Mouse (Mus musculus) T-helper 2 cell (primary cell): Measurements from ENCODE around the gene Rab44.

Source experiments
- in situ Hi-C: fragments of 300-600 bp; cut with MboI, MseI; formaldehyde crosslinking; loops from one replicate; pipeline ENCODE4 v1.15.1; 2025; ENCODE audit warnings: high pct_unique_total_duplicates

Rab44 gene

GRCm38 (mm10) chr17:29129341-29129740 lies 15.4 kb downstream of the Rab44 start:
- in situ Hi-C loops = no loop called here

- in situ Hi-C loops = no loop called here
Observed at GRCm38 (mm10) chr17:29135066-29135465, 21.1 kb downstream of the Rab44 start.

GRCm38 (mm10) chr17:29136236-29136635 lies 22.3 kb downstream of the Rab44 start:
- in situ Hi-C loops = no loop called here

GRCm38 (mm10) chr17:29137906-29138305 lies 24.0 kb downstream of the Rab44 start:
- in situ Hi-C loops = no loop called here

- in situ Hi-C loops = no loop called here
Observed at GRCm38 (mm10) chr17:29141577-29141976, 27.6 kb downstream of the Rab44 start.

GRCm38 (mm10) chr17:29143266-29143665 lies 29.3 kb downstream of the Rab44 start:
- in situ Hi-C loops = no loop called here

- in situ Hi-C loops = no loop called here
Observed at GRCm38 (mm10) chr17:29145101-29145500, 31.2 kb downstream of the Rab44 start.

- in situ Hi-C loops = no loop called here
Observed at GRCm38 (mm10) chr17:29147273-29147672, 33.3 kb downstream of the Rab44 start.

- in situ Hi-C loops = no loop called here
Observed at GRCm38 (mm10) chr17:29147773-29148172, 33.8 kb downstream of the Rab44 start.

GRCm38 (mm10) chr17:29149766-29150165 lies 35.8 kb downstream of the Rab44 start:
- in situ Hi-C loops = no loop called here

GRCm38 (mm10) chr17:29152547-29152946 lies 38.6 kb downstream of the Rab44 start:
- in situ Hi-C loops = no loop called here

GRCm38 (mm10) chr17:29154247-29154646 lies 40.3 kb downstream of the Rab44 start:
- in situ Hi-C loops = no loop called here

GRCm38 (mm10) chr17:29155355-29156135 lies 41.6 kb downstream of the Rab44 start:
- in situ Hi-C loops = no loop called here

- in situ Hi-C loops = no loop called here
Observed at GRCm38 (mm10) chr17:29156396-29156795, 42.5 kb downstream of the Rab44 start.

- in situ Hi-C loops = no loop called here
Observed at GRCm38 (mm10) chr17:29156866-29157265, 42.9 kb downstream of the Rab44 start.

GRCm38 (mm10) chr17:29158899-29159298 lies 45.0 kb downstream of the Rab44 start:
- in situ Hi-C loops = no loop called here

- in situ Hi-C loops = no loop called here
Observed at GRCm38 (mm10) chr17:29159320-29159719, 45.4 kb downstream of the Rab44 start.

GRCm38 (mm10) chr17:29159743-29160455 lies 46.0 kb downstream of the Rab44 start:
- in situ Hi-C loops = loop anchor here (10.0 kb wide), 1 partner anchor 965 kb away; no protein-coding TSS in a partner anchor

- in situ Hi-C loops = loop anchor here (10.0 kb wide), 1 partner anchor 968 kb away; no protein-coding TSS in a partner anchor
Observed at GRCm38 (mm10) chr17:29162334-29162733, 48.4 kb downstream of the Rab44 start.

- in situ Hi-C loops = loop anchor here (10.0 kb wide), 1 partner anchor 970 kb away; no protein-coding TSS in a partner anchor
Observed at GRCm38 (mm10) chr17:29164469-29165111, 50.6 kb downstream of the Rab44 start.

GRCm38 (mm10) chr17:29165452-29165851 lies 51.5 kb downstream of the Rab44 start:
- in situ Hi-C loops = loop anchor here (10.0 kb wide), 1 partner anchor 971 kb away; no protein-coding TSS in a partner anchor

- in situ Hi-C loops = loop anchor here (10.0 kb wide), 1 partner anchor 971 kb away; no protein-coding TSS in a partner anchor
Observed at GRCm38 (mm10) chr17:29165967-29166578, 52.1 kb downstream of the Rab44 start.
